Mouse (Mus musculus): ENCODE measurements around the gene Pilrb2. TPM values are rescaled to one million over a fixed set of nuclear protein-coding genes. Genes with fewer than 3 reads are reported as not detected.

The Pilrb2 gene
- total and polyA plus RNA-seq, 3 experiments = 1.1 to 3.2 (median 1.3) TPM

DNA sequence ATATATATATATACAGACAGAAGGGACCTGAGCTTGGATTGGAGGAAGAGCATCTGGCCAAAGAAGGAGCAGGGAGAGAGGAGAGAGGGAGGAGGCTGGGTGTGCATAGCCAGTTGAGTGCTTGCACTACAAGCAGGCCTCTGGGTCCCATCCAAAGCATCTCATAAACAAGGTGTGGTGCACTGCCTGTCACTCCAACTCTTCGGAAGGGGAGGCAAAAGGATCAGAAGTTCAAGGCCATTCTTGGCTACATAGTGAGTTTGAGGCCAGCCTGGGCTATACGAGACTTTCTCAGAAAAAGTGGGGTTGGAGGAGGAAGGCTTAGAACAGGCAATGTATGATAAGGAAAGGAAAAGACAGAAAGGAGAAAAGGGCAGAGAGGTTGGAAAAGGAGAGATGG, 45.6 kb downstream of the Pilrb2 start:
- WGBS = 57% methylated on average over 2 of the region's 2 CpGs
- Histone ChIP-seq H3K9ac (ENCODE audit: low read depth, low read length) (no peak overlapping the region), H3K4me3 (no peak overlapping the region), H3K27me3 (ENCODE audit: control insufficient read depth, insufficient read depth, low read length) (no peaks in the 10 kb centered on the region), H3K27ac (no peak overlapping the region), H3K36me3 (ENCODE audit: control insufficient read depth, insufficient read depth, low read length) (no peaks in the 10 kb centered on the region), H3K79me2 (replicated peaks; ENCODE audit: control insufficient read depth, insufficient read depth, low read length) (no peaks in the 10 kb centered on the region), H3K4me1 (ENCODE audit: control insufficient read depth, insufficient read depth, low read length) (no peaks in the 10 kb centered on the region; the same call in 1 of the 2 replicates)
- intact Hi-C loops (cut with DNase I) = no loop called here
- TF ChIP-seq EP300 (IDR thresholded peaks at IDR 0.05; ENCODE audit: insufficient read depth, low read depth, low read length) (no peak), POLR2A (IDR thresholded peaks at IDR 0.05; ENCODE audit: insufficient read depth, low read depth, low read length) (no peak), CTCF (IDR thresholded peaks at IDR 0.05) (no peak)
- DNase-seq = no peak

DNA sequence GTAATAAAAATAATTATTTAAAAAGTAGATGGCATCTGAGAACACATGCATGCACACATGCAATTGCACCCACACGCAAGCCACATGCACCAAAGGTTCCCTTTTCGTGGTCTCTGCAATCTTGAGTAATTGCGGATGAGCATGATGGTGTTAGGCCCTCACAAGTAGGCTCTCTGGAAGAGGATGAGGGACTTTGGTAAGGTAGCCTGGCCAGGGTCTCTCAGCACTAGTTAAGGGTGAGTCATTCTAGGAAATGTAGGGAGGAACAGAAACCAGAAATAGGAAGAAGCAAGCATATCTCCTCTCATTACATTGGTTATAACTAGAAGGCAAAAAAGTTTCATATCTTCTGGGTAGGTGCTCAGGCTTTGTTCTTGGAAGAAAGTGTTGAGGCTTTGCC, 46.6 kb downstream of the Pilrb2 start:
- no peaks in the 10 kb centered on the region for H3K4me1 ChIP-seq (ENCODE audit: control insufficient read depth, insufficient read depth, low read length)
- no peak for DNase-seq
- H3K79me2 ChIP-seq (replicated peaks; ENCODE audit: control insufficient read depth, insufficient read depth, low read length) = no peaks in the 10 kb centered on the region
- 91% methylated on average over 3 of the region's 3 CpGs for WGBS
- intact Hi-C loops (cut with DNase I) = no loop called here
- H3K9ac ChIP-seq (ENCODE audit: low read depth, low read length) = no peak overlapping the region
- TF ChIP-seq POLR2A (IDR thresholded peaks at IDR 0.05; ENCODE audit: insufficient read depth, low read depth, low read length) = no peak
- H3K27me3 ChIP-seq (ENCODE audit: control insufficient read depth, insufficient read depth, low read length) = no peaks in the 10 kb centered on the region
- H3K4me3 ChIP-seq = no peak overlapping the region
- H3K36me3 ChIP-seq (ENCODE audit: control insufficient read depth, insufficient read depth, low read length) = no peaks in the 10 kb centered on the region
- H3K27ac ChIP-seq = no peak overlapping the region

DNA sequence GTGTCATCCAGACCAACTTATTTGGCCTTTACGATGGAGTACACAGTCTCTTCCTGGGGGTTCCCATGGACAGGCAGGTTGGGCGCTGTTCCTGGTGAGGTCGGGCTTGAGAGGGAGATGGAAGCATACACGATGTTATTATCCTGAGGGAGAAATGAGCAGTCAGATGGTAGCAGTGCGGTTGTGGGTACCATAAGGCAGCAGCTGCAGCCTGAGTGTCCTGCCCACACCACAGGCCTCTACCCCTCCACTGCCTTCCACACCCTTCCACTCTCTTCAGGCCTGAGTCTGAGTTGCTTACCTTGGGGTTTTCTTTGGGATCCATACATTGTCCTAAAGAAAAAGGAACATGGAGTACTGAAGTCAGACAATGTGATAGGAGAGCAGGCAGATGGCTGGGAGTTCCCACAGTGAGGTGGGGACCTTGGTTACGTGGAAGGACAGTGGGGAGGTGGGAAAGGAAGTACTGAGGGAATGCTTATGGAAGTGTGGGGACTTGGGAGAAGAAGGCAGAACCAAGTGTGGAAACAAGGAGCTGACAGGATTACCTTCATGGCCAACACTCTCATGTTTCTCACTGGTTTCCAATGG, 48.1 kb downstream of the Pilrb2 start:
- Histone ChIP-seq H3K27ac (no peak overlapping the region), H3K36me3 (ENCODE audit: control insufficient read depth, insufficient read depth, low read length) (no peaks in the 10 kb centered on the region), H3K79me2 (replicated peaks; ENCODE audit: control insufficient read depth, insufficient read depth, low read length) (no peaks in the 10 kb centered on the region), H3K4me1 (ENCODE audit: control insufficient read depth, insufficient read depth, low read length) (no peaks in the 10 kb centered on the region), H3K4me3 (no peak overlapping the region), H3K27me3 (ENCODE audit: control insufficient read depth, insufficient read depth, low read length) (no peaks in the 10 kb centered on the region), H3K9ac (ENCODE audit: low read depth, low read length) (no peak overlapping the region)
- intact Hi-C loops (cut with DNase I) = no loop called here
- WGBS = 87% methylated on average over 6 of the region's 6 CpGs
- no peak for DNase-seq
- TF ChIP-seq CTCF (IDR thresholded peaks at IDR 0.05) (no peak), POLR2A (IDR thresholded peaks at IDR 0.05; ENCODE audit: insufficient read depth, low read depth, low read length) (no peak), EP300 (IDR thresholded peaks at IDR 0.05; ENCODE audit: insufficient read depth, low read depth, low read length) (no peak)

DNA sequence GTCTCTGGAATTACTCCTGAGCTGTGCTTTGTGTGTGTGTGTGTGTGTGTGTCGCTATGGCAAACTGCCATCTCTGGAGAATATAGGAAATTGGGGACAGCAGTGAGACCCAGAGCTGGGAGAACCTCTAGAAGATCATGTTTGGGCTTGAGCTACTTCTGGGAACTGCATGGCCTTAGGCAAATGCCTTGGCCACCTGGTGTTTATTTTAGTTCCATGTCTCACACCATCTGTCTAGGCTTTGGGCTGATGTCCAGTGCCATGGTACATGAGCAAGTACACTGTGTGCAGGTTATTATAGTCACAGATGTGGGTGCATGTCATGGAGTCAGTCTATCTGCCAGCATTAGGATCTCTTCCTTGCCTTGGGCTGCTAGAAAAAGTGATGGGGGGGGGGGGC, 49.0 kb downstream of the Pilrb2 start:
- no peak for DNase-seq
- Histone ChIP-seq H3K4me3 (no peak overlapping the region), H3K36me3 (ENCODE audit: control insufficient read depth, insufficient read depth, low read length) (no peaks in the 10 kb centered on the region), H3K4me1 (ENCODE audit: control insufficient read depth, insufficient read depth, low read length) (no peaks in the 10 kb centered on the region), H3K27me3 (ENCODE audit: control insufficient read depth, insufficient read depth, low read length) (no peaks in the 10 kb centered on the region), H3K9ac (ENCODE audit: low read depth, low read length) (no peak overlapping the region), H3K79me2 (replicated peaks; ENCODE audit: control insufficient read depth, insufficient read depth, low read length) (no peaks in the 10 kb centered on the region), H3K27ac (no peak overlapping the region)
- intact Hi-C loops (cut with DNase I) = no loop called here
- TF ChIP-seq CTCF (IDR thresholded peaks at IDR 0.05) = no peak
- TF ChIP-seq POLR2A (IDR thresholded peaks at IDR 0.05; ENCODE audit: insufficient read depth, low read depth, low read length) = no peak
- TF ChIP-seq EP300 (IDR thresholded peaks at IDR 0.05; ENCODE audit: insufficient read depth, low read depth, low read length) = no peak
- WGBS = 89% methylated on average over 1 of the region's 1 CpGs

DNA sequence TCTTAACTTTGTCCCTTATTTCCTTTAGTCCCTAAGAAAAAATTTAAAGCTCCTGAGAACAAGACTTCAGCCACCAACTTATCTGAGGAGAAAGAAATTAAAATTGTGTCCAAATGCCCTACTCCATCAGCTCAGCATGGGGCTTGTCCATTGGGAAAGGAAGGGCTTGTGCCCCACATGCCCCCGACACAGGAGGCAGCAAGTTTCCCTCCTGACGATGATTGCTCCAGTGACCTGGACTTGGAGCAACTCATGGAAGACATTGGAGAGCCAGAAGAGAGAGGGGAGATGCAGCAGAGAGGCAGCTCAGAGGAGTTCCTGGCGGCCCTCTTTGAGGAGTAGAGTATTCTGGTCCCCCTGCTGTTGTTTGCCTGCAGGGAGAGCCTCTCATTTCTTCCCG, 49.5 kb downstream of the Pilrb2 start:
- Histone ChIP-seq H3K4me1 (ENCODE audit: control insufficient read depth, insufficient read depth, low read length) (no peaks in the 10 kb centered on the region; the same call in 1 of the 2 replicates), H3K36me3 (ENCODE audit: control insufficient read depth, insufficient read depth, low read length) (no peaks in the 10 kb centered on the region), H3K79me2 (replicated peaks; ENCODE audit: control insufficient read depth, insufficient read depth, low read length) (no peaks in the 10 kb centered on the region), H3K27ac (no peak overlapping the region), H3K9ac (ENCODE audit: low read depth, low read length) (no peak overlapping the region), H3K4me3 (no peak overlapping the region), H3K27me3 (ENCODE audit: control insufficient read depth, insufficient read depth, low read length) (no peaks in the 10 kb centered on the region)
- WGBS = 75% methylated on average over 4 of the region's 4 CpGs
- TF ChIP-seq POLR2A (IDR thresholded peaks at IDR 0.05; ENCODE audit: insufficient read depth, low read depth, low read length) (no peak), CTCF (IDR thresholded peaks at IDR 0.05) (no peak), EP300 (IDR thresholded peaks at IDR 0.05; ENCODE audit: insufficient read depth, low read depth, low read length) (no peak)
- intact Hi-C loops (cut with DNase I) = no loop called here
- DNase-seq = no peak

DNA sequence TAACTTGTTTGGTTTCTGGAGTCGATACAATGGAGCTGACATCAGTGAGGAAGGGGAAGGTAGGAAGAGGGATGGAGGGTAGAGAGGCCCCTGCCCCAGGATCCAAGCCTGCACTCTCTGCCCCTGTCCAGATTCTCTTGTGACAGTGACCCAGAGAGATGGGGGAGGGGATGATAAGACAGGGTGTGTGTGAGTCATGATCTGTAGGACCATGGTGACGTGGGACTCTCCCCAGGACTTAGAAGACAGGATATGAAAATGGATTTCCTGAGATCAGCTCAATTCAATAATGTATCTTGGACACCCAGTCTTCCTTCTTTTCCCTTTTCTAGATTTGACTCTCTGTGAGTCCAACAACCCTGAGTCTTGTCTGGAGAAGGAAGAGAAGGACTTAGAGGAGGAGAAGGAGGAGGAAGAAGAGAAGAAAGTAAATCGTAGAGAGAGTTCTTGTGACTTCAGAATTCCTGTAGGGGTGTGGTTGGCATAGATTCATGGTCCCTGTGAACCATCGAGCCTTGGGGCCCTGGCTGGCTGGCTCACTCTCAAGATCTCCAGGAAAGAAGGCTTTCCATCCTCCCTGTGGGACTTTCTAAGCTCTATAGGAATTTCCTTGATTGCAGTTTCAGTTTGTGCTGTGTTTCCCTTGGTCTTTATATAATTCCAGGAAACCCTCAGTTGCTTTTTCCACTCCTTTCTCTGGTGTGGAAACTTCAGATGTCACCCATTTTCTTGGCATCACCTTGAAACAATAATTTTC, 54.0 kb downstream of the Pilrb2 start:
- intact Hi-C loops (cut with DNase I) = no loop called here
- 19% methylated on average over 4 of the region's 4 CpGs for WGBS
- H3K27ac ChIP-seq = no peak overlapping the region

More for the DNA sequence above, 54.0 kb downstream of the Pilrb2 start:
- no peaks in the 10 kb centered on the region; the same call in 1 of the 2 replicates for H3K4me1 ChIP-seq (ENCODE audit: control insufficient read depth, insufficient read depth, low read length)
- no peak overlapping the region for H3K9ac ChIP-seq (ENCODE audit: low read depth, low read length)
- H3K4me3 ChIP-seq = no peak overlapping the region
- no peaks in the 10 kb centered on the region for H3K27me3 ChIP-seq (ENCODE audit: control insufficient read depth, insufficient read depth, low read length)
- no peak for DNase-seq
- TF ChIP-seq CTCF (IDR thresholded peaks at IDR 0.05) = no peak
- no peak for TF ChIP-seq EP300 (IDR thresholded peaks at IDR 0.05; ENCODE audit: insufficient read depth, low read depth, low read length)
- no peaks in the 10 kb centered on the region for H3K36me3 ChIP-seq (ENCODE audit: control insufficient read depth, insufficient read depth, low read length)
- no peaks in the 10 kb centered on the region for H3K79me2 ChIP-seq (replicated peaks; ENCODE audit: control insufficient read depth, insufficient read depth, low read length)

Other genes with a start within 250 kb of the Pilrb2 start
- gene Fbxo24, start 242.8 kb downstream of the Pilrb2 start, total RNA-seq (2021) = under 1 TPM; 0.13 to 0.34 TPM
- gene Fbxo24, start 242.8 kb downstream of the Pilrb2 start, polyA plus RNA-seq (2012; rRNA removed) = 0.29 and 0.35 TPM in 2 replicates
- 10 to 100 TPM; 17.1 to 20.0 TPM for gene Lrch4, start 242.7 kb downstream of the Pilrb2 start, total RNA-seq (2021)
- gene Lrch4, start 242.7 kb downstream of the Pilrb2 start, polyA plus RNA-seq (2012; rRNA removed) = 24.8 and 29.1 TPM in 2 replicates
- 1 to 10 TPM; 2.8 to 4.3 TPM for gene Gm20605, start 242.6 kb downstream of the Pilrb2 start, total RNA-seq (2021)
- gene Gm20605, start 242.6 kb downstream of the Pilrb2 start, polyA plus RNA-seq (2012; rRNA removed) = 7.3 and 9.5 TPM in 2 replicates
- gene Sap25, start 230.5 kb downstream of the Pilrb2 start, total RNA-seq (2021) = 1 to 10 TPM; 1.5 to 2.0 TPM
- 25.2 and 34.9 TPM in 2 replicates for gene Sap25, start 230.5 kb downstream of the Pilrb2 start, polyA plus RNA-seq (2012; rRNA removed)
- under 1 TPM; 0.34 to 0.73 TPM for gene Irs3, start 226.1 kb downstream of the Pilrb2 start, total RNA-seq (2021)
- gene Irs3, start 226.1 kb downstream of the Pilrb2 start, polyA plus RNA-seq (2012; rRNA removed) = 0.91 and 2.2 TPM in 2 replicates
- 10 to 100 TPM; 15.6 to 19.1 TPM for gene Agfg2, start 187.1 kb downstream of the Pilrb2 start, total RNA-seq (2021)
- gene Agfg2, start 187.1 kb downstream of the Pilrb2 start, polyA plus RNA-seq (2012; rRNA removed) = 11.9 and 12.5 TPM in 2 replicates
- gene Nyap1, start 130.2 kb downstream of the Pilrb2 start, total RNA-seq (2021) = 1 to 10 TPM in 1 of 2 experiments, under 1 TPM in 1; 0.94 to 1.2 TPM
- gene Nyap1, start 130.2 kb downstream of the Pilrb2 start, polyA plus RNA-seq (2012; rRNA removed) = 1.6 and 1.7 TPM in 2 replicates
- 100 to 1,000 TPM; 254 to 258 TPM for gene Tsc22d4, start 126.1 kb downstream of the Pilrb2 start, total RNA-seq (2021)
- gene Tsc22d4, start 126.1 kb downstream of the Pilrb2 start, polyA plus RNA-seq (2012; rRNA removed) = 223 and 251 TPM in 2 replicates
- gene Ppp1r35, start 93.0 kb downstream of the Pilrb2 start, total RNA-seq (2021) = 10 to 100 TPM in 1 of 2 experiments, 1 to 10 TPM in 1; 7.4 to 10.8 TPM
- gene Ppp1r35, start 93.0 kb downstream of the Pilrb2 start, polyA plus RNA-seq (2012; rRNA removed) = 6.8 and 12.0 TPM in 2 replicates
- 10 to 100 TPM; 21.3 to 26.0 TPM for gene Mepce, start 84.2 kb downstream of the Pilrb2 start, total RNA-seq (2021)
- 24.1 and 31.5 TPM in 2 replicates for gene Mepce, start 84.2 kb downstream of the Pilrb2 start, polyA plus RNA-seq (2012; rRNA removed)
- gene Zcwpw1, start 84.0 kb downstream of the Pilrb2 start, total RNA-seq (2021) = under 1 TPM; 0.44 to 0.52 TPM
- gene Zcwpw1, start 84.0 kb downstream of the Pilrb2 start, polyA plus RNA-seq (2012; rRNA removed) = 0.39 and 0.50 TPM in 2 replicates
- 1 to 10 TPM in 1 of 2 experiments, under 1 TPM in 1; 0.97 to 3.1 TPM for gene Pilra, start 35.5 kb downstream of the Pilrb2 start, total RNA-seq (2021)
- gene Pilra, start 35.5 kb downstream of the Pilrb2 start, polyA plus RNA-seq (2012; rRNA removed) = 2.6 and 5.3 TPM in 2 replicates
- 1 to 10 TPM; 1.1 to 2.0 TPM for gene Pilrb1, start 13.7 kb downstream of the Pilrb2 start, total RNA-seq (2021)
- gene Pilrb1, start 13.7 kb downstream of the Pilrb2 start, polyA plus RNA-seq (2012; rRNA removed) = 2.3 and 4.2 TPM in 2 replicates
- gene Cyp3a13, start 49.8 kb upstream of the Pilrb2 start, total RNA-seq (2021) = under 1 TPM; 0.13 to 0.18 TPM
- 0.06 TPM in 1 of 2 replicates, not detected in the other for gene Cyp3a13, start 49.8 kb upstream of the Pilrb2 start, polyA plus RNA-seq (2012; rRNA removed)
- under 1 TPM; 0.18 to 0.29 TPM for gene Gjc3, start 91.3 kb upstream of the Pilrb2 start, total RNA-seq (2021)
- gene Gjc3, start 91.3 kb upstream of the Pilrb2 start, polyA plus RNA-seq (2012; rRNA removed) = 0.43 and 0.67 TPM in 2 replicates
- not detected for gene Azgp1, start 109.7 kb upstream of the Pilrb2 start, total RNA-seq (2021)
- 1.1 TPM in 1 of 2 replicates, not detected in the other for gene Azgp1, start 109.7 kb upstream of the Pilrb2 start, polyA plus RNA-seq (2012; rRNA removed)
- gene Smok3a, start 149.4 kb upstream of the Pilrb2 start, total RNA-seq (2021) = not detected
- gene Smok3a, start 149.4 kb upstream of the Pilrb2 start, polyA plus RNA-seq (2012; rRNA removed) = not detected in 2 replicates
- not detected for gene Smok3b, start 149.6 kb upstream of the Pilrb2 start, total RNA-seq (2021)
- not detected in 2 replicates for gene Smok3b, start 149.6 kb upstream of the Pilrb2 start, polyA plus RNA-seq (2012; rRNA removed)
- gene Smok3c, start 181.4 kb upstream of the Pilrb2 start, total RNA-seq (2021) = not detected
- not detected in 2 replicates for gene Smok3c, start 181.4 kb upstream of the Pilrb2 start, polyA plus RNA-seq (2012; rRNA removed)
- gene Zkscan1, start 213.3 kb upstream of the Pilrb2 start, total RNA-seq (2021) = 10 to 100 TPM; 14.0 to 15.3 TPM
- 3.7 and 6.4 TPM in 2 replicates for gene Zkscan1, start 213.3 kb upstream of the Pilrb2 start, polyA plus RNA-seq (2012; rRNA removed)
- gene Zscan21, start 245.1 kb upstream of the Pilrb2 start, total RNA-seq (2021) = 10 to 100 TPM; 10.1 to 11.7 TPM
- gene Zscan21, start 245.1 kb upstream of the Pilrb2 start, polyA plus RNA-seq (2012; rRNA removed) = 5.9 and 9.4 TPM in 2 replicates

All from heart, adult 2 months (tissue).